In the genomic region with DNA sequence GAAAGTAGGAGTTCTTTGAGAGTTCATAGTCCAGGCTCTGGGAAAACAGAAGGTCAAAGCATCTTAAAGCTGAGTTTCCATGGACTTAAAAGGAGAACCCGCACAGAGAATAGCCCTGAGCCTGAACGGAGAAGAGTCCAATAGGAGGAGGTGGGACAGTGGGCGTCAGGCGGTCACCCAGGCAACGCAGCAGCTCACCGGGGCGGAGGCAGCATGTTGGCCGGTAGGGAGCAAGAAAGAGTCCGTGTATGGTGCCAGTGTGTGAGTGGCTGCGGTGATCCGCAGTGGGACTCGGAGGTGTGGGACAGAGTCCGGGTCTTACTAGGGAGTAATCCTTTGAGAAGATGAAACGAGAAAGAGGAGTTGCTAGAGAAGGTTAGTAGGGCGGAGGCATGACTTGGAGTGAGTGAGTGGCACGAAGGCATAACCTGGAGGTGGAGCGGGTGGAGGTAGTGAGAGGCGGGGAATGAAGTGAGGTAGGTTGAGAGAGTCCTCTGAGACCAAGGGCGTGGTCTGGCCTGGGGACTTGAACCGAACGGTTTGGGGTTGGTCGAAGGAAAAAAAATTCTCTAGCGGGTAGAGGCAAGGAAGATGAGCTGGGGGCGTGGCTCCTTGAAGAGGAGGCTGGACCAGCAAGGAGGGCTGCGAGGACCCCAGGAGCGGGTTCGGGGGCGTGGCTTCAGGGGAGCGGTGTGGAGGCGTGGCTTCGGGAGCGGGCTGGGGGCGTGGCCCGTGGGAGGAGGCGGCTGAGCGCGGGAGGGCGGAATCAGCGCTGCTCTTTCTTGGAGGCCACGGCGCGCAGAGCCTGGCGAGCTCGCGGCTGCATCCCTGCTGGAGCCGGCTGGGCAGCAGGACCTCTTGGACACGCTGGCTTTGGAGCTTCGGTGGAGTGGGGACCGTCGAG, we compare ENCODE assay signal across 8 mouse cellular contexts. TPM values are rescaled to one million over a fixed set of nuclear protein-coding genes. Genes with fewer than 3 reads are reported as not detected.
A peak's percentile ranks its signal among the peaks of the same experiment; 100 is the strongest.
DNase-seq lines count a peak whose midpoint lies in the region; ATAC-seq lines count a peak whose summit lies in the region.

A gene (plus strand): TSS at position 41 of the 904 bp plus-strand sequence.

- peak within 1 kb of the TSS; percentile 77 for H3K4me3 ChIP-seq in hindbrain, embryonic 15.5 days

- peak; percentile 87 for DNase-seq in WW6 (ENCODE audit: low read depth, low spot score)
- peak; percentile 64 to 74 for DNase-seq in cerebellum, postnatal 36 days
- DNase-seq in gastrocnemius, adult 18-20 months (ENCODE audit: low spot score) = peak; percentile 72
- DNase-seq in left cerebral cortex, adult 18-20 months (ENCODE audit: low spot score in 2 of 2) = peak; percentile 55 to 62
- DNase-seq in lung, postnatal 4 days = peak; percentile 93
- DNase-seq in right cerebral cortex, adult 18-20 months = peak; percentile 68
- DNase-seq in urinary bladder, postnatal 10 days (ENCODE audit: low spot score) = peak; percentile 80

- H3K27me3 ChIP-seq in hindbrain, embryonic 15.5 days = no peaks in the 10 kb centered on the region

- WGBS in hindbrain, embryonic 15.5 days = under 1% methylated on average over 49 of the region's 50 CpGs

- peak within 1 kb of the TSS; percentile 56 for H3K27ac ChIP-seq in hindbrain, embryonic 15.5 days (replicated peaks)

- no peaks in the 10 kb centered on the region for H3K9me3 ChIP-seq in hindbrain, embryonic 15.5 days

- H3K36me3 ChIP-seq in hindbrain, embryonic 15.5 days = no peaks in the 10 kb centered on the region

- H3K4me2 ChIP-seq in hindbrain, embryonic 15.5 days = peak within 1 kb of the TSS; percentile 98

- ATAC-seq in hindbrain, embryonic 15.5 days (ENCODE audit: low FRiP score, low read depth) = peak; percentile 89

- peaks cover 40% of the 10 kb centered on the region for H3K4me1 ChIP-seq in hindbrain, embryonic 15.5 days (replicated peaks)

- peak within 1 kb of the TSS; percentile 52 for H3K9ac ChIP-seq in hindbrain, embryonic 15.5 days

RNA-seq across cellular contexts. Expression of the gene that starts here (rescaled TPM):
- 1 to 10 TPM; 1.6 to 2.1 TPM for total RNA-seq in gastrocnemius, adult 18-20 months (2021)
- 20.5 and 26.8 TPM in 2 replicates for polyA plus RNA-seq in hindbrain, embryonic 15.5 days (2015; fragmentation: Nextera tagmentation; extraction: Ambion mirVana)
- 10 to 100 TPM; 17.3 to 18.2 TPM for total RNA-seq in left cerebral cortex, adult 18-20 months (2021)

Comparison
In these comparisons a context has a peak if more than half of its experiments do, and no peak if none do; other contexts are left out.
1. Peak in every context shown above with its lines: DNase-seq, ATAC-seq, H3K4me3 ChIP-seq and H3K27ac ChIP-seq.
2. RNA of the gene that starts here (total RNA-seq): 17.3 to 18.2 TPM in left cerebral cortex, adult 18-20 months; 1.6 to 2.1 TPM in gastrocnemius, adult 18-20 months; every median in the first group is over 4 times any median in the second.